Mouse (Mus musculus): ENCODE measurements at regions not wholly inside any gene's neighbourhood (a gene's known extent, or its start where the extent isn't known, plus 50 kb on each side); places are given as distances from the start of the nearest gene placed in this dataset.

DNA sequence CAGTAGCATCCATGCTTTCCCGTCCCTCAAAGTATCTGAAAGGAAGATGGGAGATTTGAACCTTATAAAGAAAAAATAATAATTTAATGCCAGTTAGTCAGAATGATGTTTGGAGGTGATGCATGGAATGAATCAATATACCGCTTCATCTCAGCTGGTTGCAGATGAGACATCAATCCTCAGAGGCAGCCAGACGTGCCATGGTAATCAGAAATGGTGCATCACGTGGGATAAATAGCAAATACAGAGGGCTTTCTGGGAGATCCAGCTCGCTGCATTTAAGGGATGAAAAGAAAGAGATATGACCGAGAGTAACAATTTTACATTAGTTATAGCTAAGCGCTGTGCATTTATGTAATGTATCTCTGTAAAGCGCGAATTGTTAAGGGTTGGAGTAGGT is 77.1 kb downstream of the Csl start:
- ATAC-seq (replicated peaks; ENCODE audit: low FRiP score, poor library complexity, severe bottlenecking) = no peak

- no peak for ATAC-seq (replicated peaks; ENCODE audit: low FRiP score, poor library complexity, severe bottlenecking)
Observed at GRCm38 (mm10) chr10:99683310-99683709, 76.1 kb downstream of the Csl start.

- ATAC-seq (replicated peaks; ENCODE audit: low FRiP score, poor library complexity, severe bottlenecking) = no peak
Observed at GRCm38 (mm10) chr10:99685911-99686310, 73.5 kb downstream of the Csl start.

GRCm38 (mm10) chr10:99687011-99687410 is 72.4 kb downstream of the Csl start:
- ATAC-seq (replicated peaks; ENCODE audit: low FRiP score, poor library complexity, severe bottlenecking) = no peak

GRCm38 (mm10) chr10:99697696-99698095 is 61.8 kb downstream of the Csl start:
- no peak for ATAC-seq (replicated peaks; ENCODE audit: low FRiP score, poor library complexity, severe bottlenecking)

DNA sequence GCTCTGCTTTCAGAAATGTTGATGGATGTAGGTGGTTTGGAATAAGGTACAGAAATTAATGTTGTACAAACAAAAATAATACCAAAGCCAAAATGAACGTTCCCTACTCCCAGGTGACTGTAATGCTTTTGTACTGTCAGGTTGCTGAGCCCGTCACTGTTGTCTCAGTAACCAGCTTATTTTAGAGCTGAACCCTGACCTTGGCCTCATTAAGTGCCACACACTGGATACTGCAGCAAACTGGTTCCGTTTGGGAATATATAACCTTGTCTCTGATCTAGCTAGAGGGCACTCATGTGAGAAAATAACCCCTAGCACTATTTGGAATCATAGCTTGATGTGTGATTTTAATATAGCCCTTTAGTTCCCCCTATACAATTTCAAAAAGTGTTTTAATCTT is 60.0 kb downstream of the Csl start:
- ATAC-seq (replicated peaks; ENCODE audit: low FRiP score, poor library complexity, severe bottlenecking) = no peak

DNA sequence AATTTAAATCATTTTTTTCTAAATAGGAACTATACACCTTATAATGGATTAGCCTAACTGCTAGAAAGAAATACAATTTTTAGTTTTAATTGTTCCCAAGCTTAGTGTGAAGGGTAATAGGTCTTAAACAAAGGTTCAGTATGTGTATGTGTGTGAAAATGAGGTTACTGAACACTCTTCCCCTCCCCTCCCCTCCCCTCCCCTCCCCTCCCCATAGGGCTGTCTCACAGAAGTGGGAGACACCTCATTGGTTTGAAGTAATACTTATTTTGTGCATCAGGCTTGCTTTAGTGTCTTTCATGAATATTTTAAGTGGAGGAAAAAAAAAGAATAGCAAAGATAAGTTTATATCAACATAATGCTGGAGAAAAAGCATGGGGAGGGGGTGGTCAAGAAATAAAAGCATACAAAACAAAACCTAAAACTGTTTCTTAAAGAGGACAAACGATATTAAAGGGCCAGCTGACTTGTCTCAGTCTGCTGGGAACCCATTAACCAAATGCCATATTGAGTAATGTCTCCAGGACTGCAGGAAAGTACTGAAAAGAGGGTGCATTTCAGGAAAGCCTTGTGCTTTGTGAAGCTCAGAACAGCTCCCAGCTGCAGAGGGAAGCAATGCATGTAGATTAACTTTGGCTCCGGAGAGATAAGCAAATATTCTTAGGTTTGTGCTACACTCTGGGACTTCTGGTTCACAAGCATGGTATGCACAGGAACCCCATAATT is 59.2 kb downstream of the Csl start:
- no peak for ATAC-seq (replicated peaks; ENCODE audit: low FRiP score, poor library complexity, severe bottlenecking)

Measured in erythroblast, adult 5-6 weeks (primary cell).